Mouse (Mus musculus): ENCODE data around the gene Ubxn6. TPM values are rescaled to one million over a fixed set of nuclear protein-coding genes. Genes with fewer than 3 reads are reported as not detected.
"Not testable (repeated sequence)": the region's sequence is repeated elsewhere in the genome, so short reads cannot be mapped to it uniquely, and the experiment has no call there.

Ubxn6 gene
- polyA plus RNA-seq, 1 experiment = 38.7 TPM

DNA sequence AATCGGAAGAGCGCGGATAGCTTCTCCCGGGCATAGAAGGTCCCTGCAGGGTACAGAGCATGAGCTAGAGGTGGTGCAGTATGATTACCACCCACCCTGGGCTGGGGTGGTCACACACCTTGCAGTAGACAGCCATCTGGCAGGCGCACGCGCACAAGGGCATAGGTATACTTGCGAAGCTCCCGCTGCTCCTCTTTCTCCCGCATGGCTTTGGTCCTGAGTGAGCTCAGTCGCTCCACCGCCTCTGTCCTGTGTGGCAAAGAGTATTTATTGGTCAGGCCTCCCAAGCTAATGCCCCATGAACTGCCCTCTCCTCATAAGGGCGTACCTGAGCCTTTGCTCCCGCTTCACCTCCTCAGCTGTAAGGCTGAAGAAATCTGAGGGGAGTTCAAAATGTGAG, 5.8 kb downstream of the Ubxn6 start:
- Histone ChIP-seq H3K4me3 (ENCODE audit: low read depth, low read length) (peak overlapping the region; percentile 7; the same call in 1 of the 2 replicates), H3K36me3 (ENCODE audit: control insufficient read depth, insufficient read depth, low read length, poor library complexity, severe bottlenecking) (peaks cover 42% of the 10 kb centered on the region), H3K9ac (ENCODE audit: low read depth, poor library complexity, severe bottlenecking) (peak overlapping the region; percentile 19), H3K27me3 (ENCODE audit: control insufficient read depth, insufficient read depth, low read length, poor library complexity, severe bottlenecking) (no peaks in the 10 kb centered on the region), H3K4me1 (ENCODE audit: control insufficient read depth, insufficient read depth, low read length) (no peaks in the 10 kb centered on the region), H3K9me3 (replicated peaks; ENCODE audit: control insufficient read depth, insufficient read depth, low read length, poor library complexity, severe bottlenecking) (no peaks in the 10 kb centered on the region), H3K27ac (ENCODE audit: insufficient read depth, low read length) (no peak overlapping the region)
- TF ChIP-seq EP300 (IDR thresholded peaks at IDR 0.05; ENCODE audit: insufficient read depth, low read depth, low read length) (no peak), CTCF (IDR thresholded peaks at IDR 0.05; ENCODE audit: low read depth, low read length) (no peak), POLR2A (IDR thresholded peaks at IDR 0.05; ENCODE audit: insufficient read depth, low read length) (no peak)

- Histone ChIP-seq H3K36me3 (ENCODE audit: control insufficient read depth, insufficient read depth, low read length, poor library complexity, severe bottlenecking) (peaks cover 61% of the 10 kb centered on the region), H3K27me3 (ENCODE audit: control insufficient read depth, insufficient read depth, low read length, poor library complexity, severe bottlenecking) (no peaks in the 10 kb centered on the region), H3K9me3 (replicated peaks; ENCODE audit: control insufficient read depth, insufficient read depth, low read length, poor library complexity, severe bottlenecking) (no peaks in the 10 kb centered on the region), H3K9ac (ENCODE audit: low read depth, poor library complexity, severe bottlenecking) (no peak overlapping the region), H3K4me3 (ENCODE audit: low read depth, low read length) (no peak overlapping the region), H3K27ac (ENCODE audit: insufficient read depth, low read length) (no peak overlapping the region), H3K4me1 (ENCODE audit: control insufficient read depth, insufficient read depth, low read length) (no peaks in the 10 kb centered on the region)
- TF ChIP-seq POLR2A (IDR thresholded peaks at IDR 0.05; ENCODE audit: insufficient read depth, low read length) (no peak), EP300 (IDR thresholded peaks at IDR 0.05; ENCODE audit: insufficient read depth, low read depth, low read length) (no peak), CTCF (IDR thresholded peaks at IDR 0.05; ENCODE audit: low read depth, low read length) (no peak)
Observed at GRCm38 (mm10) chr17:56066451-56066850, 8.4 kb downstream of the Ubxn6 start.

- H3K27ac ChIP-seq (ENCODE audit: insufficient read depth, low read length); H3K27me3 ChIP-seq (ENCODE audit: control insufficient read depth, insufficient read depth, low read length, poor library complexity, severe bottlenecking); H3K4me3 ChIP-seq (ENCODE audit: low read depth, low read length); H3K9me3 ChIP-seq (replicated peaks; ENCODE audit: control insufficient read depth, insufficient read depth, low read length, poor library complexity, severe bottlenecking); H3K9ac ChIP-seq (ENCODE audit: low read depth, poor library complexity, severe bottlenecking); H3K4me1 ChIP-seq (ENCODE audit: control insufficient read depth, insufficient read depth, low read length): not testable (repeated sequence)
- peaks cover 69% of the 10 kb centered on the region for H3K36me3 ChIP-seq (ENCODE audit: control insufficient read depth, insufficient read depth, low read length, poor library complexity, severe bottlenecking)
Observed at GRCm38 (mm10) chr17:56065715-56066114, 9.1 kb downstream of the Ubxn6 start.

GRCm38 (mm10) chr17:56062081-56062480, 12.7 kb downstream of the Ubxn6 start:
- no peak overlapping the region for H3K9ac ChIP-seq (ENCODE audit: low read depth, poor library complexity, severe bottlenecking)
- TF ChIP-seq EP300 (IDR thresholded peaks at IDR 0.05; ENCODE audit: insufficient read depth, low read depth, low read length) (no peak), CTCF (IDR thresholded peaks at IDR 0.05; ENCODE audit: low read depth, low read length) (no peak), POLR2A (IDR thresholded peaks at IDR 0.05; ENCODE audit: insufficient read depth, low read length) (no peak)
- peaks cover 85% of the 10 kb centered on the region for H3K36me3 ChIP-seq (ENCODE audit: control insufficient read depth, insufficient read depth, low read length, poor library complexity, severe bottlenecking)

DNA sequence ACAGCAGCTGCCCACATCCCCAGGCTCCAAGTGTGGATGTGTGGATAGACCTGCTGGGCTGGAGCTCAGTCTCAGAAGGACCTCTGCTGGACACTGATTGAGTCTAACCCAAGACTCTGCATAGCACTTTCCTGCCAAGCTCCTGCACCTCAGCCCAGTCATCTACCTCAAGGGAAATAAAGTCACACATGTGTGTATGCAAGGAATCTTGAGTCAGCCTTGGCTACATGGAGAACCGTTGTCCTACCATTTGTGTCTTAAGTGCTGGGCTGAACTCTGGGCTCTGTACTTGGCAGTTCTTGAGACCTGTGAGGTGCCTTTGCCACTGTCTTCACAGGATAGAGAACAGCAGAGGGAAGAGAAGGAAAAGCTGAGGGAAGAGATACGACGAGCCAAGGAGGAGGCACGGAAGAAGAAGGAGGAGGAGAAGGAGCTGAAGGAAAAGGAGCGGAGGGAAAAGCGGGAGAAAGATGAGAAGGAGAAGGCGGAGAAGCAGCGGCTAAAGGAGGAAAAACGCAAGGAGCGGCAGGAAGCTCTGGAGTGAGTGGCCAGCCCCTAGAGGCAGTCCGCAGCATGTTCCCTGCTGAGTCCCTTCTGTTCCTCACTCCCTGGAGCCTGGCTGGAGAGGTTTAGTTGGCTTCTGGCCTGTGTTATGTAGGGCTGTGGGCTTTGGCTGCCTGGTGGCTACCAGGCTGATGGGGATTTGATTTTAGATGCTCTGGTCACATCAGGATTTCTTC, 17.3 kb downstream of the Ubxn6 start:
- Histone ChIP-seq H3K9me3 (replicated peaks; ENCODE audit: control insufficient read depth, insufficient read depth, low read length, poor library complexity, severe bottlenecking) (no peaks in the 10 kb centered on the region), H3K4me1 (ENCODE audit: control insufficient read depth, insufficient read depth, low read length) (no peaks in the 10 kb centered on the region), H3K27ac (ENCODE audit: insufficient read depth, low read length) (no peak overlapping the region), H3K27me3 (ENCODE audit: control insufficient read depth, insufficient read depth, low read length, poor library complexity, severe bottlenecking) (no peaks in the 10 kb centered on the region), H3K36me3 (ENCODE audit: control insufficient read depth, insufficient read depth, low read length, poor library complexity, severe bottlenecking) (peaks cover 62% of the 10 kb centered on the region), H3K4me3 (ENCODE audit: low read depth, low read length) (no peak overlapping the region), H3K9ac (ENCODE audit: low read depth, poor library complexity, severe bottlenecking) (no peak overlapping the region)
- TF ChIP-seq CTCF (IDR thresholded peaks at IDR 0.05; ENCODE audit: low read depth, low read length) (no peak), POLR2A (IDR thresholded peaks at IDR 0.05; ENCODE audit: insufficient read depth, low read length) (no peak), EP300 (IDR thresholded peaks at IDR 0.05; ENCODE audit: insufficient read depth, low read depth, low read length) (no peak)

More at GRCm38 (mm10) chr17:56062081-56062480, 12.7 kb downstream of the Ubxn6 start:
- Histone ChIP-seq H3K27me3 (ENCODE audit: control insufficient read depth, insufficient read depth, low read length, poor library complexity, severe bottlenecking) (no peaks in the 10 kb centered on the region), H3K9me3 (replicated peaks; ENCODE audit: control insufficient read depth, insufficient read depth, low read length, poor library complexity, severe bottlenecking) (no peaks in the 10 kb centered on the region), H3K4me3 (ENCODE audit: low read depth, low read length) (no peak overlapping the region), H3K27ac (ENCODE audit: insufficient read depth, low read length) (no peak overlapping the region), H3K4me1 (ENCODE audit: control insufficient read depth, insufficient read depth, low read length) (no peaks in the 10 kb centered on the region)

DNA sequence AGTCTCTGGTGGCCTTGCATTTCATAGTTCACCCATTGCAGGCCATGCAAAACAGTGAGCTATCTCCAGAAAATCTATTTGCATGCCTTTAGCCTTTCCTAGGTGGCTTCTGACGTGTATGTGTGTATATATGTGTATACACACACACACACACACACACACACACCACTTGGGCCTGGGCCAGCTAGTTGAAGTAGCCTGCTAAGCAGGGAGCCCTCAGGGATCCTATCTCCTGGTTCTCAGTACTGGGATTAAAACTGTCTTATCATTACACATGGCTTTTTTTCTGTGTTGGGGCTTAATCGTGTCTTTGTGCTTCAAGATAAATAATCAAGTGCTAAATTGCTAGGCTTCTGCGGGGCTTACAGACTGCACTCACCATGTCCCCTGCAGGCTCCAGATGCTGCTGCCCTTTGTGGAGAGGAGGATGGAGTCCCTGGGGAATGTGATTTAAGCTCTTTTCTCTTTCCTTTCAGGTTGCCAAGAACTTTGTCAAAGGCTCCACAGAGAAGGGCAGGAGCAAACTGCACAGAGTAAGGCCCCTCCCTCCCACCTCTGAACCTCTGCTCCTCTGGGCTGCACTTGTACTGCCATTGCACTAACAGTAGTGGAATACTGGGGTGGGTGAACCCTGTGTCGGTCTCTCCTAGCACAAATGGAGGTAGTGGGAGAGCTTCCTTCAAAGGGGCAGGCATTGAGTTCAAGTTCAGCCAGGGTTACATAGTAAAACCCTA, 18.7 kb downstream of the Ubxn6 start:
- peaks cover 57% of the 10 kb centered on the region for H3K36me3 ChIP-seq (ENCODE audit: control insufficient read depth, insufficient read depth, low read length, poor library complexity, severe bottlenecking)
- H3K27me3 ChIP-seq (ENCODE audit: control insufficient read depth, insufficient read depth, low read length, poor library complexity, severe bottlenecking) = no peaks in the 10 kb centered on the region
- no peaks in the 10 kb centered on the region for H3K4me1 ChIP-seq (ENCODE audit: control insufficient read depth, insufficient read depth, low read length)
- H3K27ac ChIP-seq (ENCODE audit: insufficient read depth, low read length) = no peak overlapping the region
- no peak overlapping the region for H3K4me3 ChIP-seq (ENCODE audit: low read depth, low read length)
- TF ChIP-seq POLR2A (IDR thresholded peaks at IDR 0.05; ENCODE audit: insufficient read depth, low read length) (no peak), EP300 (IDR thresholded peaks at IDR 0.05; ENCODE audit: insufficient read depth, low read depth, low read length) (no peak), CTCF (IDR thresholded peaks at IDR 0.05; ENCODE audit: low read depth, low read length) (no peak)
- H3K9ac ChIP-seq (ENCODE audit: low read depth, poor library complexity, severe bottlenecking) = no peak overlapping the region
- no peaks in the 10 kb centered on the region for H3K9me3 ChIP-seq (replicated peaks; ENCODE audit: control insufficient read depth, insufficient read depth, low read length, poor library complexity, severe bottlenecking)

Measured in ES-Bruce4 (cell line).